Mouse (Mus musculus) cerebellum, postnatal 4 days (tissue): ENCODE measurements around the gene Ildr2.

Source experiments
- DNase-seq, 2 experiments: peaks; one replicate each; pipeline ENCODE4 v3.0.0; 2022; ENCODE audit warnings: low spot score in 2 of 2, mixed read lengths in 1 of 2

Ildr2 gene

DNA sequence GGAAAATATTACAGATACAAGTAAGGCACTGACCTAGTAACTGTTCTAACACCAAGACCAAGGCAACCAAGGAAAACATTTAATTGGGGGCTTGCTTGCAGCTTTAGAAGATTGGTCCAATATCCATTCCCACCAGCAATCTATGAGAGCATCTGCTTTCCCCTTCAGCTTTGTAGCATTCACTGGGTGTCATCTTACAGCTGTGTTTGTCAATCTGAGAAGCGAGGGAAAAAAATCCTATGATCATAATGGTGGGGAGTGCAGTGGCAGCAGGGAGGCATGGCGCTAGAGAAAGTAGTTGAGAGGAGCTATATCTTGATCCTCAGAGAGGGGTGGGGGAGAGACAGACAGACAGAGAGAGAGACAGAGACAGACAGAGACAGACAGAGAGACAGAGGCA lies 88.1 kb downstream of the Ildr2 start:
- DNase-seq = no peak

GRCm38 (mm10) chr1:166342539-166342938 lies 88.6 kb downstream of the Ildr2 start:
- DNase-seq = no peak

- no peak for DNase-seq
Measured at GRCm38 (mm10) chr1:166343586-166343985, 89.6 kb downstream of the Ildr2 start.

DNA sequence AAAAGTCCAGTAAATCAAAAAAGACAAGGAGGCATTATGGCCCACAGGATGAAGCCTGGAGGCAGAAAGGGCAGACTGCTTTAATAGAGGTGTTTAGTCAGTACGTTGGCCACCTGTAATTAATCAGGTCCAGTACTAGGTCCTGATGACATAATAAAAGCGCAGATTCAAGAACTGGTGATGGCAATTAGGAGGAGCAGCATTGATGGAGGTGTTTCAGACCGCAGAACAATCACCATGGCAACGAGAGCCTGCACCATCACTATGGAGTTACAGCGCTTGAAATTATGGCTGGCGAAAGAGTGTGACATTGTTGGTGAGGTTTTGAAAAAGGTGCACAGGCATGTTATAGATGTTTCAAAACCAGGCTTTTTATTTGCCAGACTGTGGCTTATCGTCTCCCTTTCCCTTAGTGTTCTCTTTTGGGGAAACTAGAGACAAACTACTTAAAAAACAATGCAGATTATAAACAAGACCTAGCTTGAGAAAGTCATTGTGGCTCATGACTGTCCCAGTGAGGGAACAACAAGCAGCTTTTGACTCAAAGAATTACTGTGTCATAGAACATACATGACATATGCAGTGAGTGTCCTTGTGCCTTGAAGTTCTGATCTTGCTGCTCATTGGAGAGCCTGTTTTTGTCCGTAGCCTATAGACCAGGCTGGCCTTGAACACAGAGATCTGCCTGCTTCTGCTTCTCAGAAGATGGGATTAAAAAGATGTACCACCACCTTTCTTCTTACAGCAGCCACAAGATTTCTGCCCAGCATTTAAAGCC lies 90.5 kb downstream of the Ildr2 start:
- DNase-seq = no peak

GRCm38 (mm10) chr1:166345602-166346001 lies 91.7 kb downstream of the Ildr2 start:
- DNase-seq = no peak

DNA sequence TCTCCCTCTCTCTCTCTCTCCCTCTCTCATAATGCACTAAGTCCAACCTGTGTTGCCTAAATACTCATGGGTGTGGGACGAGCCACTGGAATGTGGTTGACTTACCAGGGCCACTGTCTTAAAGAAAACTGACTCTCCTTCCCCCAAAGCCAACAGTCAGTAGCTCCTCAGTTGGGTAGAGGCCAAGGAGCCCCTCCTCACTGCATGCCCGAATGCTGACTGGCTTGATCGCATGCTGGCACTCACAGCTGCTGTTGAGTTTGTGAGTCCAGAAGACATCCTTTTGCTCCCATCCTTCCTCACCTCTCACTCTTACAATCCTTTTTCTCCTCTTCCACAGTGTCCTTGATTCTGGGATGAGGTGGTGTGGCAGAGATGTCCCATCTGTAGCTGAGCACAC lies 93.0 kb downstream of the Ildr2 start:
- no peak for DNase-seq

DNA sequence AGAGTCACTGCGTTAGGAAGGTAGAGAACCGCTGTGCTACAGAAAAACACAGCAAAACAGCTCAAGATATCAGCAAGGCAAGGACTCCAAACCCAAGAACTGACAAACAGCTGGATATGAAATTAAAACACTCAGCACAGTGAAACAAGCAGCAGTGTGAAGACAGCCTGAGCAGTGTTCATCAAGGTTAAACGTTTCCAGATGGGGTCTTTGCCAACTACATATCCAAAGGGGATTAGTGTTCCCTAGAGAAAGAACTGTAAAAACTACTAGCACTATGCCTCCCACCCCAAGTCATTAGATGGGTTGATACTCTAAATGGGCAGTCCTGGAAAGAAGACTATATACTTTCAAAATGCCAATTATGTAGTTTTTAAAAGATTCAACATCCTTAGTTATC lies 95.4 kb downstream of the Ildr2 start:
- no peak for DNase-seq

- DNase-seq = no peak
Measured at GRCm38 (mm10) chr1:166349751-166350150, 95.8 kb downstream of the Ildr2 start.

GRCm38 (mm10) chr1:166360157-166360855 lies 106.4 kb downstream of the Ildr2 start:
- peak; percentile 90 to 93 for DNase-seq

DNA sequence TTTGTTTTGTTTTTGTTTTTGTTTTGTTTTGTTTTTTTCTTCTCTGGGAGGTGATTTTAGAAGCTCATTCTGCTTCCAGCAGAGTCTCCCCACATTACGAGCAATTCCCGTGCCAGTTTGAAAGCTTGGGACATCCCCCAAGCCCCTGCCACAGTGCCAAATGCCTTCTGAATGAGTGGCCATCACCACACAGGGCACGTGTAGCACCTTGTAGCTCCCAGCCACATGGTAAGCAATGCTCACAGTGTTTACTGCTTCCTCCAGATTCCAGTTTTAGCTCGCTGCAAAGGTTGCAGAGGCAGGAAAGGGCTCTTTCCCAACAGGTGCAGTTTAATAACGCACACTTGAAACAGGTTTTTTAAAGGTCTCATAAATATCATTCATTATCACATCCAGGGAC lies 107.0 kb downstream of the Ildr2 start:
- no peak for DNase-seq

GRCm38 (mm10) chr1:166361842-166362241 lies 107.9 kb downstream of the Ildr2 start:
- DNase-seq = no peak

DNA sequence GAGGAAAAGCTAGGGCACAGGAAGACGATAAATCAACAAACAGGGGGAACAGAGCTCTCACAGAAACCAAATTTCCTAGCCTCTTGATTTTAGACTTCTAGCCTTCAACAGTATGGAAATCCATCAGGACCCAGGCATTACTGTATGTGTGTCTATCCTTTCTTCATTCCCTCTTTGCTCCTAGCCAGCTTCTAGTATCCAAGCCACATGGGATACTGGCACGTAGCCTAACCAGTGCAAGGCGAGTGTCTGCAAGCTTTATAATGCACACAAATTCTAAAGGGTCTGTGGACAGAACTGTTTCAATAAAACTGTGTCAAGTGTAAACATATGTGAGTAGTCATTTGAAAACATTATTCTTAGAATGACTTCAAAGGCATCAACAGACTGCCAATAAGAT lies 108.7 kb downstream of the Ildr2 start:
- no peak for DNase-seq

DNA sequence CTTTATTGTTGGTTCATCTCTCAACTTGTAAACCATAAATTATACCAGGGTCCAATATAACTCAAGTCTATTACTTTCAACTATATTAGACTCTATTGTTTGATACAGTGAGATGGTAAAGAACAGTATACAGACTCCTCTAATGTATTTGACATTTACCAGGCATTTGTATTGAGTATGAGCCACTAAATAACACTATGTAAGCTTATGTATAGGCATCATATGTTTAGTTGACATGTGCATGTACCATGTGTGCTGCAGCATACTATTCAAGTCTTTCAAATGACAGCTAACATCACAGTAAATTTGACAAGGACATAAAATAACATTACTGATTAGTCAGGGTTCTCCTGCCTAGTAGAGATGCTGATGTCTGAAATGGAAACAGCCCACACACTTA lies 109.2 kb downstream of the Ildr2 start:
- no peak for DNase-seq
